Mouse (Mus musculus) kidney, postnatal 10 days (tissue): ENCODE results near the gene Man1b1.

Experiments used
- DNase-seq: peaks from one replicate; pipeline ENCODE4 v3.0.0; 2021; ENCODE audit warnings: mixed read lengths

Man1b1 gene

DNA sequence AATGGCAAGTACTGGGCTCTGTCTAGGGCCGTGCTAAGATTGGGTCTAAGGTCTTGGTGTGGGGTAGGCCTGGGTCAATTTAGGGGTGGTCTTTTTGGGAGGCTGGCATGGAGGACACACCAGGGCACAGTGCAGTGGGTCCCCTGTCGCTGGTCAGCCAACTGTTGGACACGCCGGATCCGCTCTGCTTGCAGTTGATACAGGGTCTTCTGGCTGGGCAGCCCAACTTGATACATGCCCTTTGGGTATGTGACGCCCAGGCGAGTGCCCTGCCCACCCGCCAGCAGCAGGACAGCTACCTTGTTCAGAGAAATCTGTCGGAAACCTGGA lies 32.6 kb downstream of the Man1b1 start:
- no peak for DNase-seq

GRCm38 (mm10) chr2:25365091-25365761 lies 33.1 kb downstream of the Man1b1 start, which contains the start of gene Uap1l1:
Gene Uap1l1 (minus strand): TSS chr2:25365682.
- peak; percentile 92 for DNase-seq

GRCm38 (mm10) chr2:25369996-25370395 lies 37.9 kb downstream of the Man1b1 start:
- DNase-seq: no peak

- peak; percentile 91 for DNase-seq
Measured at GRCm38 (mm10) chr2:25371764-25372643, 39.9 kb downstream of the Man1b1 start, which contains the start of gene Sapcd2. Gene Sapcd2 (plus strand): TSS chr2:25372321.

DNA sequence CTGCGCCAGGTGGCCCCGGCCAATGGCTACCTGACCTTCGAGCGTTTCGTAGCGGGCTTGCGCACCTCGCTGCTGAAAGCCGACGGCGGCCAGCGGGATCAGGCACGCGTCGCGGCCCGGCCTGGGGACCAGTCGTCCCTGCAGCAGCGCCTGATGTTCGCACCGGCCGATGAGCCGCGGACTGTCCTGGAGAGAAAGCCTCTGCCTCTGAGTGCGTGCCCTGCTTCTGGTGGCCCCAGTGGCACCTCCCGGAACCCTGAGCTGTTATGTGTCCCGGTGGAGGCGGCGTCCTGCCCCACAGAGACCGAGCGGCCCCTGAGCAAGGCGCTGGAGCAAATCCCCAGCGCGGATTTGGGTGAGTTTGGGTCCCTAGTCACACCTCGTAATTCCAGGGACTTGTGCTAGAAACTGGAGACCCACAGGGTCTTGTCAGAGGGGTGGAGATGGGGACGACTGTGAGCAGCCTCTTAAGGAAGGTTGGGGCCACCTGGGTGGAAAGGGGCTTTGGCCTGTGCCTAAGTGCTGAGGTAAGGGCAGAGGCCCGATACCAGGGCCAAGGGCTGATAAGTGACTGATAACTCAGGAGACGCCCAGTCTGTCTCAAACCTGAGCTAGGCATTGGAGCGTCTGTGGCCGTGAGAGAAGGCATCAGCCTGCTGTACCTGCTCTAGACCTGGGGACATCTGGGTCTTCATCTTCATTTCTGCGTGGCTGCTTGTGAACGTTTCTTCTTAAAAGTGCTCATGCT lies 40.7 kb downstream of the Man1b1 start:
- no peak for DNase-seq

DNA sequence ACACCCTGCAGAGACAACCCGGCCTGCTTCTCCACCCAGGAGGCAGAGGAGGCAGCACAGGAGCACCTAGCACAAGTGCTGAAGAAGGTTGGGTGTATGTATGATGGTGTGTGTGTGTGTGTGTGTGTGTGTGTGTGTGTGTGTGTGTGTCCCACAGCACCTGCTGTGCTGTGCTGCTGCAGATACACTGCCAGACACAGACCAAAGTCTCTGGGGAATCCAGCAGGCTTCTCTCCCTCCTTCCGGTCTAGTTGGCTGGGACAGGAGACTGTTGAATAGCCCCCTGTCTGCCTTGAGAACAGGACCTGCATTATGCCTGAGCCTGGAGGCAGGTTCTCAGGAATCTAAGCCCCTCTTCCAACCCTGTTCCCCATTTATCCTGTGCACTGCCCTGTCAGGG lies 41.3 kb downstream of the Man1b1 start:
- DNase-seq: no peak

DNA sequence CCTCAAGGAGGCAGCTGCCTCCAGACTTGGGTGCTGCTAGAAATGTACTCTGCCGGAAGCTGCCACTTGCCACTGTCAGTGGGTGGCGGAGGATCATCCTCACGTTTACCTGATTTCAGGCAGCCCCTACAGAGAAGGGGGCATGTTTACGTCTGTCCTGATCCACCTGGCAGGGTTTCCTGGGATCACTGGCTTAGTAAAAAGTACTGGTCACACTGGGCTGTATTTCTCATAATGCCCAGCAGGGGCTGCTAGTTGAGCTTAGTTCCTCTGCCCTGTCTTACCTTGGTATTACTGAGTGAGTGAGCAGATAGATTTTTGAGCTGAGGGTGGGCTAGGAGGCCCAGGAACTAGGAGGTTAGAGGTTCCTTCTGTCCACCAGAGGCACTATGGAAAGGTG lies 44.5 kb downstream of the Man1b1 start:
- DNase-seq: peak; percentile 79

DNA sequence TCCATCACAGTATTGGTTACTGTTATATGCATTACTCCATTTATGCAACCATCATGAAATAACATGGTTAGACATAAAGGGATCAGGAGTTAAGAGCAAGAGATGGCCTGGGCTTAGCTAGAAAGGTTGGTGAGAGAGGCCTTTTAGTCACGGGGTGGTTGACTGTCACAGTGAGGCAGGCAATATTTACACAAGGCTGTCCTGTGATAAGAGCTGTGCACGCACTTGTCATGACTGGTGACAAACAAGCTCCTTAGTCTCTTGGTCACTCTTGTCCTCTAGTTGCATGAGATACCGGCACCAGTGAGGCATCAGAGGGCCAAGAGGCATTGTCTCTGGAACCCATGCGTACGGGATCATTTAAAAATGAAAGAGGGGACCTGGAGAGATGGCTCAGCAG lies 52.4 kb downstream of the Man1b1 start:
- no peak for DNase-seq

DNA sequence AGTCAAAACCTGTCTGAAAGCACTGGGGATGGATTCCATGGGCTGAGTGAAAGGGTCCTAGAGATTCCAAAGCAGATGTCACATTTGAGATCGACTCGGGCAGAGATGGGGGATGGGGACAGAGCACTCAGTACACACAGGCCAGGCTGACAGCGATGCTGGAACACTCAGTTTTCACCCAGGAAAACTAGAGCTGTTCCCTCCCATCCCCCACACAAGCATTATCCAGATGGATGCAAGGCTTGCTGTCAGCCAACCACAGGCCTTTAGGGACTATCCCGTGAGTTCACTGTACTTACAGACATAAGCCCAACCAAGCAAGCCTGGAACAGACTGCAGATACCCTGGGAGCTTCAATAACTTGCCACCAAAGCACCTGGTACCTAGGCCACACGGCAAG lies 59.1 kb downstream of the Man1b1 start:
- no peak for DNase-seq

GRCm38 (mm10) chr2:25394281-25395221 lies 62.4 kb downstream of the Man1b1 start:
- DNase-seq: peak; percentile 54

DNA sequence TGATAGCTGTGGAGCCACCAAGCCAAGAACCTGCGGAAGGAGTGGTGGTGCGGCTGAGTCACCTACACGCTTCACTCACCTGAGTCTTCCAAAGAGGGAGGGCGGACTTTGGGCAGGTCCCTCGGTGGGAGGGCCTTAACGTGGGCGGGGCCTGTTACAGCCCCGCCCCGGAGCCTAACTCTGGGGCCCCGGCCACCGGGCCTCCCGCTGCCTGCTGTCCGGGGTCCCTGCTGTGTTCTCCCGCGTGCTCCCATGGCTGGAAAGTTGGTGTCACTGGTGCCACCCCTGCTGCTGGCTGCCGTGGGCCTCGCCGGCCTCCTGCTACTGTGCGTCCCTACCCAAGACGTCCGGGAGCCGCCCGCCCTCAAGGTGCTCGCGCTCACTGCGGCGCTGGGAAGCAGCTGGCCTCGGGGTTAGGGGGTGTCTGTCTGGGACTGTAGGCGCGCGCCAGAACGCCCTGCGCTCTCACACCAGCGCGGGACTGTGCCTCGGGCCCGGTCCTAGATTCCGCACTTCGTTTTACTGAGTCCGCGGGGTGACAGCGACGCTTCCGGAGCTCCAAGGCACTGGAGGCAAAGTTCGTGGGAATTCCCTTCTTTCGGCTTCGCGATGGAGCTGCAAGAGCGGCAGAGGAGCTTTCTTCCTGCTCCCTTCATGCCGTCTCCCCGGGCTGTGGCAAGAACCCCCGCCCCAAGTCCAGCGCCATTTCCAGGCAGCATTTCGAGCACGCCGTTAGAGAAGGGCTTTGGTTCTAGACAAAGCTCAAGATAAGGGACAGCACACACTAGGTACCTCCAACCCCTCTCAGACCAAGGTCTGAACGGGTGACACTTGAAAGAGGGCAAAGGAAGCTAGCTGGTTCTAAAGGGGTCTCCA lies 63.8 kb downstream of the Man1b1 start, which contains the start of gene Entpd2:
Gene Entpd2 (plus strand): TSS at position 154 of the 876 bp plus-strand sequence.
- DNase-seq: peak; percentile 72

GRCm38 (mm10) chr2:25396597-25396983 lies 64.5 kb downstream of the Man1b1 start:
- DNase-seq: no peak

- DNase-seq: no peak
Measured at GRCm38 (mm10) chr2:25397010-25397409, 64.9 kb downstream of the Man1b1 start.

- no peak for DNase-seq
Measured at GRCm38 (mm10) chr2:25398065-25398464, 65.9 kb downstream of the Man1b1 start.

- DNase-seq: no peak
Measured at GRCm38 (mm10) chr2:25399051-25399450, 66.9 kb downstream of the Man1b1 start, which contains the start of gene Npdc1. Gene Npdc1 (plus strand): TSS chr2:25399351.

DNA sequence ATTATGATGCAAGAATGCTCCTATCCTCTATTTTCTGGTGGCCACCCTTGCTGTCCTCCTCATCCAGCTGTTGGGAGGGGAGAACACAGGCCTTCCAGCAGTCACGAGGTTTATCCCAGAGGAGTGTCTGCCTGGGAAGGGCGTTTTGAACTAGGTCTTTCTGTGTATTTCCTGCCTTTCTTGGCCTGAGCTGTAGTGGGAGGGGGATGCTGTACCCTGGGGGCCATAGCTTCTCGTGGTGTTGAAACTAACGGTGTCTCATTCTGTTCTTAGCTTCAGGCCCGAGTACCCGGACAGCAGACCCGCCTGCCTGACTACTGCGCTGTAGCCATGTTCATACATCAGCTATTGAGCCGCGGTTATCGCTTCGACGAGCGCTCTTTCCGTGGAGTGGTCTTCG lies 68.2 kb downstream of the Man1b1 start:
- DNase-seq: no peak

DNA sequence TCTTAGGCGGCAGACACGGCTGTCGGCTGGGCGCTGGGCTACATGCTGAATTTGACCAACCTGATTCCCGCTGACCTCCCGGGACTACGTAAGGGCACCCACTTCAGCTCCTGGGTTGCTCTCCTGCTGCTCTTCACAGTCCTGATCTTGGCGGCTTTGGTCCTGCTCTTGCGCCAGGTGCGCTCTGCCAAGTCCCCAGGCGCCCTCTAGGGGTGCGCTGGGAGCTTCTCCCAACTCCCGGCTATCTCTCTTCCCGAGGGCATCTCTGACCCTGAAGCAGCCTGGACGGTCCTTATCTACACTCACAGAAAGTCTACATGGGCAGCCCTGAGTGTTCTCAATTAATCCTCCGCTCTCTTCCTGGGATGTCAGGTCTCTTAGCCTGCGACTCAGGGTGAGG lies 68.6 kb downstream of the Man1b1 start:
- peak; percentile 80 for DNase-seq
